Mouse (Mus musculus): ENCODE data around the gene Rasd2. TPM values are rescaled to one million over a fixed set of nuclear protein-coding genes. Genes with fewer than 3 reads are reported as not detected.

The Rasd2 gene
- 6.2 and 9.6 TPM in 2 replicates for polyA plus RNA-seq (2012; rRNA removed)

- DNase-seq (ENCODE audit: low read depth): no peak
Observed at GRCm38 (mm10) chr8:75213686-75214085, at the start of gene Rasd2. TSS of gene Rasd2 (plus strand) at chr8:75213944.

DNA sequence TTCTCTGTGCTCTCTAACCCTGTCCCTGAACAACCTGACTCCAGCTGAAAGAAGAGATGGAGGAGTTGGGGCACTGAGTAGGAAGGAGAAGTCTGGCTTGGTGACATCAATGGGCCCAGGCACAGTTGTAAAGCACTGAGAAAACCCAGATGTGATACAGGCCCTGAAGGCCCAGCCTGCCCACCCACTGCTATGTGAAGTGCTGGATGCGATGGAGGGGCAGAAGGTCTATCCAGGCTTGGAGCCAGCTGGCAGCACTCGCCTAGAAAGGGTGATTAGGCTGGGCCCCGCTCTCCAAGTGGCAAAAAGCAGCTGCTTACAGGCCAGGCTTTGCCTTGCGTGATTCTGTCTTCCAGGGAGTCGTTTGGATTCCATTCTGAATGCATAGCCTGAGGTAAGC is 44.4 kb upstream of the Rasd2 start:
- no peak for DNase-seq (ENCODE audit: low read depth)

GRCm38 (mm10) chr8:75172009-75172685 is 41.6 kb upstream of the Rasd2 start:
- no peak for DNase-seq (ENCODE audit: low read depth)

GRCm38 (mm10) chr8:75193022-75193421 is 20.7 kb upstream of the Rasd2 start:
- no peak for DNase-seq (ENCODE audit: low read depth)

GRCm38 (mm10) chr8:75194473-75195071 is 19.2 kb upstream of the Rasd2 start:
- no peak for DNase-seq (ENCODE audit: low read depth)

- no peak for DNase-seq (ENCODE audit: low read depth)
Observed at GRCm38 (mm10) chr8:75197170-75197569, 16.6 kb upstream of the Rasd2 start.

GRCm38 (mm10) chr8:75197862-75198261 is 15.9 kb upstream of the Rasd2 start:
- DNase-seq (ENCODE audit: low read depth): no peak

DNA sequence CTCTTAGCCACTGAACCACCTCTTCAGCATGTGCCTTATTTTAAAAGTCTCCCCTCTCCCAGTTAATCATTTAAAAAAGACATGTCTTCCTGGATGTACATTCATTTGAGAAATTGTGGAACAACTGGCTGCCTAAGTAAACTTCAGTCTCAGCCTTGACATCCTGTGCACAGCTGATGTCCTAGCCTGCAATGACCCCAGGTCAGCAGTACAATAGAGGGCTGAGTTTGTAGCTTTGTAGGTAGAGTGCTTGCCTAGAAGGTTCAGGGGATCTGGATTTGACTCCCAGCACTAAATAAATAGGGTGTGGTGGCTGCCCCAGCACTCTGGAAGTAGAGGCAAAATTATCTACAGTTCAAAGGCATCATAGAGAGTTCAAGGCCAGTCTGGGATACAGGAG is 15.4 kb upstream of the Rasd2 start:
- no peak for DNase-seq (ENCODE audit: low read depth)

DNA sequence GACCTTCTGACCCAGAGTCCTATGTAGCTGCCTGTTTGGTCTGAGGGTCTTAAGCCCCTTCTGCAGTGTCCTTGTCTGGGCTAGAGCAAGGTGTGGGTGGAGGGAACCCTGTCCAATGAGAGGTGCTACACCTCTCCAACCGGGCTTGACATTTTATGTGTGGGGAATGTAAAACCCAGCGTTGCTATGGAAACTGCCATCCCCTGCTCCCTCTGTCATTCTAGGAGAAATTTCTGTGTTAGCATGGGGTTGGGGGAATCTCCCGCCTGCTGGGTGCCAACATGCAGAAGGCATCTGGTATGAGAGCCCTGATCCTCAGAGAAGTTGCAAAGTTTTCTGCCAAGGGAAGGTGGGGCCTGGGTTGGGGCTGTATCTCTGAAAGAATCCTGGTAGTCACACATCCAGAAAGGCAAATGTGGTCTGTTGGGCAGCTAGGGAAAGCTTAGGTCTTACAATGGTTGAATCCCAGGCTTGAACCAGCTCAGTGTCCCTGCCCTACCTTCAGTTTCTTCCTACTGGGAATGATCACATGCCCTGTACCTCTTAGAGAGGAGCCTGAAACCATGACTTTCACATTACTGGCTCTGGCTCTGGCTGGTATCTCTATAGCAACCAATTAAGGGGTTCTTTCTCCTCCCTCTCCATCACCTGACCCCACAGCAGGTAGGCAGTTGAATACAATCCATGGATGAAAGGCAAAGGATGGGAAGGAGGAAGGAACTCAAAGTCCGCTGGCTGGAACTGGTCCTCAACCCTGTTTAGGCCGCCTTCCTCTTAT is 14.6 kb upstream of the Rasd2 start:
- no peak for DNase-seq (ENCODE audit: low read depth)

DNA sequence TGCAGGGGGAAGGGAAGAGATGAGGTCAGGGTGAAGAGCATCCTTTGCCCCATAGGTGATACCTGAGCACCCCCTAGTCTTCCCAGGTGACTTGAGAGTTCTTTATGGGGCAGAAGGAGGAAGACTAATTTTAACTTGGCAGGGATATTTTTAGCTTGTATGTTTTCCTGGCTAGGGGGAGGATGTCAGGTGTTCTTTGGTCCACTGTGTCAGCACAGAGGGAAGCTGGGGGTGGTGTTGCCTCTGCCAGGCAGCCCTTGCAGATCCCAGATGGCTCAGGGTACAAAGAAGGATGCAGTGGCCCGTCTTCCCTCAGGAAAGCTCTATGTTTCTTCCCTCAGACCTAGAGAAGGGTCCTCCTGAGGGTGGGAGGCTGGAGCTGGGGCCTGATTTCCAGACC is 13.8 kb upstream of the Rasd2 start:
- DNase-seq (ENCODE audit: low read depth): no peak

- no peak for DNase-seq (ENCODE audit: low read depth)
Observed at GRCm38 (mm10) chr8:75202041-75202656, 11.6 kb upstream of the Rasd2 start.

GRCm38 (mm10) chr8:75202913-75203312 is 10.8 kb upstream of the Rasd2 start:
- no peak for DNase-seq (ENCODE audit: low read depth)

- DNase-seq (ENCODE audit: low read depth): no peak
Observed at GRCm38 (mm10) chr8:75203420-75203819, 10.3 kb upstream of the Rasd2 start.

- DNase-seq (ENCODE audit: low read depth): no peak
Observed at GRCm38 (mm10) chr8:75204190-75204868, 9.4 kb upstream of the Rasd2 start.

DNA sequence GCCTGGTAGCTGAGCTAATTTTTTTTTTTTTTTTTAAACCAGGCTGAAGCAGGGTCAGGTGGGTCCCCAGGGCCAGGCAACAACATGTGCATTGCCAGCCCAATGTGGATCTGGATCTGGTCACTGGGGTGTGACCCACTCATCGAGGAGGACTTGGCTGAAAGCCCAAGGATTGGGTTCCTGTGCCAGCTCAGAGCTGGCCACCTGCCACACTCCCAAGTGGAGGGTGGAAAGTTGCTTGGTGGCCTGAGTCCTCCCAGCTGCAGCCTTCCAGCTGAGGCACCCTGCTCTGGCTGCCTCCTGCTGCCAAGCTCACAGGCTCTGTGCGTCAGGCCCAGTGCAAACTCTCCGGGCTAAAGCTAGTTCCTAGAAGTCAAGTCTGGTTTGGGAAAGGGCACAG is 2.3 kb upstream of the Rasd2 start:
- no peak for DNase-seq (ENCODE audit: low read depth)

GRCm38 (mm10) chr8:75212631-75213306 is 975 bp upstream of the Rasd2 start:
- no peak for DNase-seq (ENCODE audit: low read depth)

- DNase-seq (ENCODE audit: low read depth): no peak
Observed at GRCm38 (mm10) chr8:75213307-75213651, 465 bp upstream of the Rasd2 start.

GRCm38 (mm10) chr8:75215046-75215445 is 1.3 kb downstream of the Rasd2 start:
- DNase-seq (ENCODE audit: low read depth): no peak

DNA sequence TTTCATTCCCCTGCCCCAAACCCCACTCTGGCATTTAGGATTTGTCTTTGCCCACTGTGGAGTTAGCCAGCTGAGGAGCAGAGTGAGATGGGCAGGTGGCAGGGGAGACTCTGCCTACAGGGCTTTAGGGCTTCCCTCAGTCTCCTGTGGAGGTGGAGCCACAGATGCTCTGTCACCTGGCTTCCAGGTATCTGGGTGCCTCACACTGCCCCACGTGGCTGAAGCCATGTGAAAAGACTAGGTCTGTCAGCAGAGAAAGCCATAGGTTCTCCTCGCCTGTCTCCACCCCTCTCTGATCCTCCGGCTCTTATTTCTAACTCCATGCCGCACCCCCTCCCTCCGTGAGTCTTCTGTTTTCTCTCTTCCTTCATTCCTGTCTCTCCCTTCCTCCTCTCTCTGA is 2.2 kb downstream of the Rasd2 start:
- DNase-seq (ENCODE audit: low read depth): no peak

DNA sequence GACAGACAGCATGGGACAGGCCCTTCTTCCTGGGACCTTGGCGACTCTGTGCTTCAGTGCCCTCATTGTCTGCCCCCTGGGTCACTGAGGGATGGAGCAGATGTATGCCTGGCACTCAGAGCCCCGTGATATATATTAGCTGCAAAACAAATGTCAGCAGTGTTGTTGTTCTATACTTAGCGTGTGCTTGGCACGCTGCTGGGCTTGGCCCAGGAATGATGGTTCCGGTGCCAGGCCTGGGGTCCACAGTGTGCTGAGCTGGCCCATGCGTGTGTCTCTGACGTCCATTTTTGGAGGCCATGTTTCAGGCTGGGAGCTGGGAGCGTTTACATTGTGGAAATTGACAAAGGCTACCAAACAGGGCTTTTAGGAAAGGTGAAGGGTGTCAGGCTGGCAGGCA is 3.1 kb downstream of the Rasd2 start:
- no peak for DNase-seq (ENCODE audit: low read depth)

DNA sequence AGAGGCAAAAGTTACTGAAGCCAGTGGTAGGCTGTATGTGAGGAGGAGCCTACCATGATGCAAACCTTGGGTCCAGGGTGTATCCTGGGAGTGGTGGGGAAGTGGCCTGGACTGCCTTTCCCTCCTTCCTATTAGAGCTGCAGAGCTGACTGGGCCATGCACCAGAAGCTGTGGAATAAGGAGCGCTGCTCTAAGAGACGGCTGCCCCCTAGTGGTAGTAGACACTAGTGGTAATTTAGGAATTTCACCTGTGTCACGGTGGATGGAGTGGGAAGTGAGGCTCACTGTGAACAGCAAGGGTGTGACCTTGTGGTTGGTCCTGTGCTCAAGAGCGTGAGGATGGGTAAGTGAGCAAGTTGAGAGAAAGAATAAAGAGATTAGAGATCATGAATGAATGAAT is 4.2 kb downstream of the Rasd2 start:
- no peak for DNase-seq (ENCODE audit: low read depth)
